Mouse (Mus musculus): ENCODE results near the gene Slc7a1.

DNA sequence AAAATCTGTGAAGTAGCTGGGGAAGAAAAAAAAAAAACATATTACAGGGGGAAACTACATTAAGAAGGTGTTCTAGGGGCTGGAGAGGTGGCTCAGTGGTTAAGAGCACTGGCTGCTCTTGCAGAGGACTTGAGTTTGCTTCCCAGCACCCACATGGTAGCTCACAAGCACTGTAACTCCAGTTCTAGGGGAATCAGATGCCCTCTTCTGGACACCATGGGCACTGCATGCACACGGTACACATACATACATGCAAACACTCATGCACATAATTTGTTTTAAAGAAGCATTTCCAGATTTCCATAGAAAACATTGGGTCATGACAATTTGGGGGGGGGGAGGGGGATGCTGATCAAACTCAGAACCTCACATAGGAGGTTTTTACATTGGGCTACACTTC, 18.1 kb upstream of the Slc7a1 start:
- no peak for TF ChIP-seq POLR2A (IDR thresholded peaks at IDR 0.05; ENCODE audit: extremely low read depth, insufficient read depth, low read length)
- no peak for TF ChIP-seq CTCF (IDR thresholded peaks at IDR 0.05; ENCODE audit: extremely low read depth, insufficient read depth, low read length)
